Mouse (Mus musculus) CH12.LX (cell line): Measurements from ENCODE around the gene Bri3.

Experiments used
- CTCF ChIP-seq, 2 experiments: IDR thresholded peaks in 1 of 2; conservative IDR thresholded peaks in 1 of 2; 2 replicates each; pipeline ENCODE4 v1.5.1; 2011 to 2012; ENCODE audit warnings: low read depth in 2 of 2, low read length in 2 of 2, improper control_type of control experiment in 1 of 2, inconsistent platforms in 1 of 2, mild to moderate bottlenecking in 1 of 2, moderate library complexity in 1 of 2
- EP300 ChIP-seq: IDR thresholded peaks from 2 replicates; pipeline ENCODE4 v1.6.1; 2011; ENCODE audit warnings: low read length, improper control_type of control experiment
- GABPA ChIP-seq: IDR thresholded peaks from 2 replicates; pipeline ENCODE4 v1.6.1; 2012; ENCODE audit warnings: low read depth, low read length, improper control_type of control experiment, inconsistent platforms; ENCODE audit not compliant: insufficient replicate concordance
- KAT2A ChIP-seq: IDR thresholded peaks from 2 replicates; pipeline ENCODE4 v1.6.1; 2012; ENCODE audit warnings: low read length, improper control_type of control experiment, inconsistent platforms; ENCODE audit not compliant: insufficient replicate concordance
- MAFK ChIP-seq: IDR thresholded peaks from 2 replicates; pipeline ENCODE4 v1.6.1; 2011; ENCODE audit warnings: low read length, improper control_type of control experiment; ENCODE audit not compliant: insufficient replicate concordance
- MAX ChIP-seq: IDR thresholded peaks from 2 replicates; pipeline ENCODE4 v1.6.1; 2011; ENCODE audit warnings: low read length, improper control_type of control experiment
- POLR2A ChIP-seq: IDR thresholded peaks from 2 replicates; pipeline ENCODE4 v1.6.1; 2011; ENCODE audit warnings: low read depth, mild to moderate bottlenecking, improper control_type of control experiment, low read length
- RCOR1 ChIP-seq: conservative IDR thresholded peaks from 2 replicates; pipeline ENCODE4 v1.6.1; 2012; ENCODE audit warnings: low read depth, mild to moderate bottlenecking, inconsistent platforms, low read length, improper control_type of control experiment
- SIN3A ChIP-seq: IDR thresholded peaks from 2 replicates; pipeline ENCODE4 v1.6.1; 2012; ENCODE audit warnings: low read length, improper control_type of control experiment, inconsistent platforms
- UBTF ChIP-seq: IDR thresholded peaks from 2 replicates; pipeline ENCODE4 v1.6.1; 2012; ENCODE audit warnings: low read depth, mild to moderate bottlenecking, inconsistent platforms, low read length, improper control_type of control experiment, moderate library complexity
- USF1 ChIP-seq: IDR thresholded peaks from 2 replicates; pipeline ENCODE4 v1.6.1; 2014; ENCODE audit warnings: low read depth, mild to moderate bottlenecking, inconsistent platforms, low read length, improper control_type of control experiment
- USF2 ChIP-seq: conservative IDR thresholded peaks from 2 replicates; pipeline ENCODE4 v1.6.1; 2011; ENCODE audit warnings: low read depth, low read length, improper control_type of control experiment

- TF ChIP-seq SIN3A = no peak
- no peak for TF ChIP-seq POLR2A
- no peak for TF ChIP-seq EP300
- TF ChIP-seq USF1 = no peak
- TF ChIP-seq CTCF (conservative IDR thresholded peaks at IDR 0.05 in 1 of 2, IDR thresholded peaks at IDR 0.05 in 1 of 2; ENCODE audit: low read depth in 2 of 2, low read length in 2 of 2) = no peak
- TF ChIP-seq UBTF = no peak
- no peak for TF ChIP-seq MAX
- no peak for TF ChIP-seq RCOR1
- TF ChIP-seq USF2 = no peak
- no peak for TF ChIP-seq GABPA
- no peak for TF ChIP-seq MAFK
- no peak for TF ChIP-seq KAT2A
Measured at GRCm38 (mm10) chr5:144483659-144484375, 239.6 kb downstream of the Bri3 start.
